Mouse (Mus musculus): ENCODE data around the gene Bcl2l10.

DNA sequence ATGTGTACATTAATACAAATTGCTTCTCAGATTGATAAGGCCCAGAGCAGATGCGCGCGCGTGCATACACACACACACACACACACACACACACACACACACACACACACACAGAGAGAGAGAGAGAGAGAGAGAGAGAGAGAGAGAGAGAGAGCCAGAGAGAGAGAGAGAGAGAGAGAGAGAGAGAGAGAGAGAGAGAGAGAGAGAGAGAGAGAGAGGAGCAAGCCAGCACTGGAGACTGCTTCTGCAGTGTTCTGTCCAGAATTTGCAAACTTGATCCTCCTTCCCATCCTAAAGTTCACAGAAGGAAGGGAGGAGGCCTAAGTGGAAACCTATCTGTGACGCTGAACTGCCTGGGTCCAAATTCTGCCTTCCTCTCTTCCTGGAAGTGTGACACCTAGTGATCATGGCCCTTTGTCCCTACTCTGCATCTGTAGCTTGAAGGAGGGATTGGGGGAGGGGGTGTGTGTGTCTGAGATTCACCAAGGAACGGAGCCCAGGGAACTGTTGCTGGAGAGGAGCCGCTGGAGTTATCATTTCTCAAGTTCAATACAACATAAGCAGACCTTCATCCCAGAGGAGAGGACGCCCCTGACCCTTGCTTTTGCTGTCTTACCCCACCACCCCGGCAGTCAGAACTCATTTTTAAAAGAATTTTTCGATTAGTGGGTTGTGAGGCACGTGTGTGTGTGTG is 34.3 kb upstream of the Bcl2l10 start:
- peak; percentile 66 for TF ChIP-seq CHD2 (IDR thresholded peaks at IDR 0.05; ENCODE audit: low read length)
- TF ChIP-seq MEF2A (IDR thresholded peaks at IDR 0.05; ENCODE audit: borderline replicate concordance, low read depth, low read length), result no peak
- TF ChIP-seq CTCF (conservative IDR thresholded peaks at IDR 0.05 in 1 of 2, IDR thresholded peaks at IDR 0.05 in 1 of 2; ENCODE audit: low read depth in 2 of 2, low read length in 2 of 2), result peak in 1 of 2 experiments; percentile 48; a peak in 2 of 4 replicates
- peak; percentile 74 for TF ChIP-seq ELF1 (IDR thresholded peaks at IDR 0.05; ENCODE audit: low read depth, low read length)
- no peak for TF ChIP-seq POLR2A (IDR thresholded peaks at IDR 0.05; ENCODE audit: low read depth, low read length)
- TF ChIP-seq E2F4 (IDR thresholded peaks at IDR 0.05; ENCODE audit: insufficient replicate concordance, low read depth, low read length), result no peak
- no peak for TF ChIP-seq KAT2A (IDR thresholded peaks at IDR 0.05; ENCODE audit: insufficient replicate concordance, low read length)
- TF ChIP-seq EP300 (IDR thresholded peaks at IDR 0.05; ENCODE audit: low read length), result no peak
